Mouse (Mus musculus): ENCODE measurements around the gene Shoc2.
A peak's percentile ranks its signal among the peaks of the same experiment; 100 is the strongest.
"Not testable (repeated sequence)": the region's sequence is repeated elsewhere in the genome, so short reads cannot be mapped to it uniquely, and the experiment has no call there.

Gene Shoc2

GRCm38 (mm10) chr19:53943802-53944785 lies at the start of gene Shoc2, which contains the start of gene Bbip1:
Gene Shoc2 (plus strand): TSS chr19:53944306.
Gene Bbip1 (minus strand): TSS chr19:53944627.
- peak; percentile 99 for DNase-seq (ENCODE audit: low read depth, low spot score)

- DNase-seq (ENCODE audit: low read depth, low spot score) = no peak
Observed at GRCm38 (mm10) chr19:53894538-53895121, 49.5 kb upstream of the Shoc2 start.

GRCm38 (mm10) chr19:53898046-53898445 lies 46.1 kb upstream of the Shoc2 start:
- no peak for DNase-seq (ENCODE audit: low read depth, low spot score)

- no peak for DNase-seq (ENCODE audit: low read depth, low spot score)
Observed at GRCm38 (mm10) chr19:53898498-53898897, 45.6 kb upstream of the Shoc2 start.

GRCm38 (mm10) chr19:53898970-53899900 lies 44.9 kb upstream of the Shoc2 start:
- DNase-seq (ENCODE audit: low read depth, low spot score) = no peak

- no peak for DNase-seq (ENCODE audit: low read depth, low spot score)
Observed at GRCm38 (mm10) chr19:53899941-53900610, 44.0 kb upstream of the Shoc2 start.

GRCm38 (mm10) chr19:53901931-53902738 lies 42.0 kb upstream of the Shoc2 start:
- no peak for DNase-seq (ENCODE audit: low read depth, low spot score)

GRCm38 (mm10) chr19:53902739-53903487 lies 41.2 kb upstream of the Shoc2 start:
- peak; percentile 98 for DNase-seq (ENCODE audit: low read depth, low spot score)

GRCm38 (mm10) chr19:53903507-53904321 lies 40.4 kb upstream of the Shoc2 start:
- peak; percentile 56 for DNase-seq (ENCODE audit: low read depth, low spot score)

GRCm38 (mm10) chr19:53904833-53905480 lies 39.1 kb upstream of the Shoc2 start:
- no peak for DNase-seq (ENCODE audit: low read depth, low spot score)

GRCm38 (mm10) chr19:53906033-53906702 lies 37.9 kb upstream of the Shoc2 start:
- DNase-seq (ENCODE audit: low read depth, low spot score) = no peak

- not testable (repeated sequence) for DNase-seq (ENCODE audit: low read depth, low spot score)
Observed at GRCm38 (mm10) chr19:53906703-53907070, 37.4 kb upstream of the Shoc2 start.

GRCm38 (mm10) chr19:53914950-53915349 lies 29.2 kb upstream of the Shoc2 start:
- no peak for DNase-seq (ENCODE audit: low read depth, low spot score)

GRCm38 (mm10) chr19:53919541-53919940 lies 24.6 kb upstream of the Shoc2 start:
- DNase-seq (ENCODE audit: low read depth, low spot score) = no peak

GRCm38 (mm10) chr19:53921996-53922395 lies 22.1 kb upstream of the Shoc2 start:
- not testable (repeated sequence) for DNase-seq (ENCODE audit: low read depth, low spot score)

GRCm38 (mm10) chr19:53925338-53925751 lies 18.8 kb upstream of the Shoc2 start:
- peak; percentile 47 for DNase-seq (ENCODE audit: low read depth, low spot score)

- DNase-seq (ENCODE audit: low read depth, low spot score) = no peak
Observed at GRCm38 (mm10) chr19:53926705-53927104, 17.4 kb upstream of the Shoc2 start.
